Mouse (Mus musculus): ENCODE measurements around the gene Dgcr6. TPM values are rescaled to one million over a fixed set of nuclear protein-coding genes. Genes with fewer than 3 reads are reported as not detected.

Dgcr6 gene
- 111 and 118 TPM in 2 replicates for polyA plus RNA-seq (2012; rRNA removed)

DNA sequence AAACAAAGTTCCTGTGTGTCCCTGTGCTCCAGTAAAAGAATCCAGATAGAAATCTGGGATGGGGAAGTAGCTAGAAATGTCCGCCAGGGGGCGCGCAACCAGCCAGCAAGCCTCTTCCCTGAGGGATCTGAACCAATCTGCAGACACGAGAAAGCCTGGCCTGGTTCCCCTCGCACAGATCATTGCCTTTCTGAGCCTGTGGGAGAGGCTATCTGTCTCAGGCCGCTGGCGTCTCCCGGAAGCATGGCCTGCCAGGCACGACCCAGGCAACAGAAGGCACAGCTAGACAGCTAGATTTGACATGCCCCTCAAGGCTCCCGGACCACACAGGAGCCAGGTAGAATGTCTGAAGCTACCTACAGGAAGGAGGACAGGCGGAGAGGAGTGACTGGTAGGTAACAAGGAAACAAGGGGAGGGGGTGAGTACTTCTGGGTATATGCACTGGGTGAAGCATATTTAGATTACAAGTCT is at the start of gene Dgcr6:
Gene Dgcr6 (plus strand): TSS at position 130 of the 472 bp plus-strand sequence.

Other genes starting within 250 kb of the Dgcr6 start
- gene B830017H08Rik, start 219.7 kb upstream of the Dgcr6 start, polyA plus RNA-seq (2012; rRNA removed) = 2.3 and 3.5 TPM in 2 replicates
- 13.6 and 15.8 TPM in 2 replicates for gene Car15, start 214.5 kb upstream of the Dgcr6 start, polyA plus RNA-seq (2012; rRNA removed)
- gene Gm20518, start 161.2 kb upstream of the Dgcr6 start, polyA plus RNA-seq (2012; rRNA removed) = 2.5 and 2.7 TPM in 2 replicates
- gene Tssk1, start 158.6 kb upstream of the Dgcr6 start, polyA plus RNA-seq (2012; rRNA removed) = 0.08 and 0.09 TPM in 2 replicates
- 110 and 113 TPM in 2 replicates for gene Dgcr2, start 154.3 kb upstream of the Dgcr6 start, polyA plus RNA-seq (2012; rRNA removed)
- 0.11 TPM in 1 of 2 replicates, not detected in the other for gene Tssk2, start 154.2 kb upstream of the Dgcr6 start, polyA plus RNA-seq (2012; rRNA removed)
- 53.4 and 53.6 TPM in 2 replicates for gene Ess2, start 141.5 kb upstream of the Dgcr6 start, polyA plus RNA-seq (2012; rRNA removed)
- 0.38 and 0.84 TPM in 2 replicates for gene Gsc2, start 137.8 kb upstream of the Dgcr6 start, polyA plus RNA-seq (2012; rRNA removed)
- 105 TPM in 2 replicates for gene Slc25a1, start 124.6 kb upstream of the Dgcr6 start, polyA plus RNA-seq (2012; rRNA removed)
- gene Vpreb2, start 72.4 kb upstream of the Dgcr6 start, polyA plus RNA-seq (2012; rRNA removed) = not detected in 2 replicates
- gene Prodh, start 37.3 kb downstream of the Dgcr6 start, polyA plus RNA-seq (2012; rRNA removed) = 10.0 and 12.3 TPM in 2 replicates
- 31.5 and 34.6 TPM in 2 replicates for gene Rtn4r, start 74.8 kb downstream of the Dgcr6 start, polyA plus RNA-seq (2012; rRNA removed)
- gene Ccdc188, start 165.0 kb downstream of the Dgcr6 start, polyA plus RNA-seq (2012; rRNA removed) = 0.09 TPM in 1 of 2 replicates, not detected in the other
- gene Zdhhc8, start 182.3 kb downstream of the Dgcr6 start, polyA plus RNA-seq (2012; rRNA removed) = 51.3 and 56.7 TPM in 2 replicates
- 122 and 124 TPM in 2 replicates for gene Trmt2a, start 195.8 kb downstream of the Dgcr6 start, polyA plus RNA-seq (2012; rRNA removed)
- gene Ranbp1, start 195.9 kb downstream of the Dgcr6 start, polyA plus RNA-seq (2012; rRNA removed) = 244 and 269 TPM in 2 replicates
- 0.32 and 0.84 TPM in 2 replicates for gene Gm49776, start 205.5 kb downstream of the Dgcr6 start, polyA plus RNA-seq (2012; rRNA removed)
- gene Dgcr8, start 236.4 kb downstream of the Dgcr6 start, polyA plus RNA-seq (2012; rRNA removed) = 81.7 and 91.3 TPM in 2 replicates